Mouse (Mus musculus) sigmoid colon, adult 10 weeks (tissue): ENCODE data around the gene Vmn1r148. TPM values are rescaled to one million over a fixed set of nuclear protein-coding genes. Genes with fewer than 3 reads are reported as not detected.

Source experiments
- polyA plus RNA-seq: library from polyadenylated mRNA; stranded (reverse); fragments of 350-450 nt; fragmentation: Illumina TruSeq; extraction: RNeasy Lipid Tissue Mini Kit (QIAGEN cat#74804); gene quantifications from one replicate; pipeline ENCODE4 v1.2.3, GENCODE M21; 2014; ENCODE audit warnings: low read depth, low replicate concordance

Vmn1r148 gene
- polyA plus RNA-seq, result not detected

DNA sequence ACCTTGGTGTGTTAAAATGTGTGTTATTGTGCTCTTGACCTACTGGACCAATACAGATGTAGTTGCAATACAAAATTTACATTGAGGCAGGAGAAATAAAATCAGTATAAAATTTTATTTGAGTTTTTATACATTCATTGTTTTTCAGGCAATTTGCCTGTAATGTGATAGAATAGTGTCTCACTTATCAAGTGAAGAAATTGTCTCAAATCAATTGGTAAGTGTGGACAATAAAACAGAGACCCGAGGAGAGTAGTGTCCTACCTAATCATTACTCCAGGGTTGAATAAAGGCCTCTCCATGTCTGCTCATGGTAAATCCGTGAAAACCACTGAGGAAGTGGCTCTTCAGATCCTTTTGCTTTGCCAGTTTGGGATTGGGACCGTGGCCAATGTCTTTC is at the start of gene Vmn1r148:
Gene Vmn1r148 (plus strand): TSS at position 301 of the 400 bp plus-strand sequence.

DNA sequence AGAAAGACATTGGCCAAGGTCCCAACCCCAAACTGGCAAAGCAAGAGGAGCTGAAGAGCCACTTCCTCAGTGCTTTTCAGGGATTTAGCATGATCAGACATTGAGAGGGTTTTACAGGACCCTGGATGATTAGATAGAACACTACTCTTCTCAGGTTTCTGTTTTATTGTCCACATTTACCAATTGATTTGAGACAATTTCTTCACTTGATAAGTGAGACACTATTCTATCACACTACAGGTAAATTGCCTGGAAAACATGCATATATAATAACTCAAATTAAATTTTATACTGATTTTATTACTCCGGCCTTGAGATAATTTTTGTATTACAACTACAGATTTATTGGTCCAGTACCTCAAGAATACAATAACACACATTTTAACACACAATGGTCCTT is 42.4 kb upstream of the Vmn1r148 start, which contains the start of gene Gm8660:
Gene Gm8660 (minus strand): TSS at position 101 of the 400 bp plus-strand sequence.

DNA sequence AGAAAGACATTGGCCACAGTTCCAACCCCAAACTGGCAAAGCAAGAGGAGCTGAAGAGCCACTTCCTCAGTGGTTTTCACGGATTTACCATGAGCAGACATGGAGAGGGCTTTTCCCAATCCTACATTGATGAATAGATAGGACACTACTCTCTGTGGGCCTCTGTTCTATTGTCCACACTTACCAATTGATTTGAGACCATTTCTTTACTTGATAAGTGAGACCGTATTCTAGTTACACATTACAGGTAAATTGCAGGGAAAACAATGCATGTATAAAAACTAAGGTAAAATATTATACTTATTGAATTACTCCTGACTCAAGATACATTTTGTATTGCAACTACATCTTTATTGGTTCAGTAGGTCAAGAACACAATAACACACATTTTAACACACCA is 24.7 kb downstream of the Vmn1r148 start, which contains the start of gene Vmn1r149:
Gene Vmn1r149 (minus strand): TSS at position 101 of the 400 bp plus-strand sequence.

DNA sequence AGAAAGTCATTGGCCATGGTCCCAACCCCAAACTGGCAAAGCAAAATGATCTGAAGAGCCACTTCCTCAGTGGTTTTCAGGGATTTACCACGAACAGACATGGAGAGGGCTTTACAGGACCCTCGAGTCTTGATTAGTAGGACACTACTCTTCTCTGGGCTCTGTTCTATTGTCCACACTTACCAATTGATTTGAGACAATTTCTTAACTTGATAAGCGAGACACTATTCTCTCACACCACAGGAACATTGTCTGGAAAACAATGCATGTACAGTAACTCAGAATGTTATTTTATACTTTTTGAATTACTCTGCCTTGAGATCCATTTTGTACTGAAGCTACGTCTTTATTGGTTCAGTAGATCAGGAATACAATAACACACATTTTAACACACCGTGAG is 50.6 kb downstream of the Vmn1r148 start, which contains the start of gene Gm10665:
Gene Gm10665 (minus strand): TSS at position 101 of the 400 bp plus-strand sequence.

Other genes with a start within 250 kb of the Vmn1r148 start
- not detected for gene Vmn1r142, start 249.5 kb upstream of the Vmn1r148 start, polyA plus RNA-seq
- gene Vmn1r143, start 224.2 kb upstream of the Vmn1r148 start, polyA plus RNA-seq, result not detected
- not detected for gene Gm8653, start 212.3 kb upstream of the Vmn1r148 start, polyA plus RNA-seq
- gene Gm8453, start 184.1 kb upstream of the Vmn1r148 start, polyA plus RNA-seq, result not detected
- not detected for gene Gm4187, start 83.9 kb upstream of the Vmn1r148 start, polyA plus RNA-seq
- gene Gm8660, start 42.5 kb upstream of the Vmn1r148 start, polyA plus RNA-seq, result not detected
- gene Vmn1r149, start 24.6 kb downstream of the Vmn1r148 start, polyA plus RNA-seq, result not detected
- not detected for gene Gm10665, start 50.5 kb downstream of the Vmn1r148 start, polyA plus RNA-seq
- gene Vmn1r151, start 86.1 kb downstream of the Vmn1r148 start, polyA plus RNA-seq, result not detected
- gene Vmn1r152, start 109.4 kb downstream of the Vmn1r148 start, polyA plus RNA-seq, result not detected
- not detected for gene Gm8677, start 121.3 kb downstream of the Vmn1r148 start, polyA plus RNA-seq
- gene Gm4201, start 151.8 kb downstream of the Vmn1r148 start, polyA plus RNA-seq, result not detected
- not detected for gene Gm4565, start 174.5 kb downstream of the Vmn1r148 start, polyA plus RNA-seq
- not detected for gene Vmn1r155, start 244.4 kb downstream of the Vmn1r148 start, polyA plus RNA-seq